Mouse (Mus musculus) midbrain, embryonic 11.5 days (tissue): ENCODE measurements around the gene Large1. TPM values are rescaled to one million over a fixed set of nuclear protein-coding genes. Genes with fewer than 3 reads are reported as not detected.

ENCODE experiments used
- ATAC-seq: fragments of 200-750 bp; cut with Nextera tagmentation; 2 replicates; pipeline ENCODE4 v1.8.0; 2017; ENCODE audit warnings: moderate TSS enrichment, moderate library complexity; ENCODE audit not compliant: low FRiP score
- DNase-seq: peaks from one replicate; pipeline ENCODE4 v3.0.0; 2015; ENCODE audit warnings: low spot score; ENCODE audit errors: missing footprints
- H3K27ac ChIP-seq: fragments of 300-500 bp; sonication (generic); 2 replicates; pipeline ENCODE4 v1.5.1; 2014; ENCODE audit warnings: low read depth, low read length
- H3K27me3 ChIP-seq: fragments of 300-500 bp; sonication (generic); 2 replicates; pipeline ENCODE4 v1.6.1; 2014; ENCODE audit warnings: mild to moderate bottlenecking, low read length, moderate library complexity, mixed read lengths; ENCODE audit not compliant: control insufficient read depth, insufficient read depth
- H3K36me3 ChIP-seq: fragments of 300-500 bp; sonication (generic); 2 replicates; pipeline ENCODE4 v1.6.1; 2014; ENCODE audit warnings: mild to moderate bottlenecking, low read length, moderate library complexity, mixed read lengths; ENCODE audit not compliant: control insufficient read depth, insufficient read depth
- H3K4me1 ChIP-seq: fragments of 300-500 bp; sonication (generic); 2 replicates; pipeline ENCODE4 v1.6.1; 2014; ENCODE audit warnings: low read length; ENCODE audit not compliant: control insufficient read depth, insufficient read depth
- H3K4me2 ChIP-seq: fragments of 300-500 bp; sonication (generic); 2 replicates; pipeline ENCODE4 v1.6.1; 2014; ENCODE audit warnings: mild to moderate bottlenecking, moderate library complexity
- H3K4me3 ChIP-seq: fragments of 300-500 bp; sonication (generic); 2 replicates; pipeline ENCODE4 v1.5.1; 2014; ENCODE audit warnings: low read depth, low read length
- H3K9ac ChIP-seq: fragments of 300-500 bp; sonication (generic); 2 replicates; pipeline ENCODE4 v1.6.1; 2014; ENCODE audit warnings: low read length
- H3K9me3 ChIP-seq: fragments of 300-500 bp; sonication (generic); 2 replicates; pipeline ENCODE4 v1.6.1; 2016; ENCODE audit warnings: low read length; ENCODE audit not compliant: control insufficient read depth
- WGBS: fragments of 180-500 bp; shearing (Covaris S2); extraction: QIAGEN DNeasy Blood & Tissue Kit; methylation state at CpG from one replicate; pipeline ENCODE4 v1.1.7; 2014; 5-methylcytosine and 5-hydroxymethylcytosine counted together
- polyA plus RNA-seq: library from polyadenylated mRNA; unstranded; fragments of >200 nt; fragmentation: Nextera tagmentation; extraction: Ambion mirVana; gene quantifications from 2 replicates; pipeline ENCODE4 v1.2.1, GENCODE M21; 2014

Large1 gene
- polyA plus RNA-seq, 1 experiment from 2014 or later: 8.4 TPM

- WGBS: 92% methylated on average over 2 of the region's 2 CpGs
- Histone ChIP-seq H3K4me1 (no peaks in the 10 kb centered on the region), H3K4me3 (no peak overlapping the region), H3K9me3 (no peaks in the 10 kb centered on the region), H3K27me3 (no peaks in the 10 kb centered on the region), H3K4me2 (no peak overlapping the region), H3K27ac (no peak overlapping the region), H3K9ac (no peak overlapping the region), H3K36me3 (no peaks in the 10 kb centered on the region)
- ATAC-seq (no peak), DNase-seq (no peak)
Observed at GRCm38 (mm10) chr8:72873411-72873810, 479.9 kb downstream of the Large1 start.

GRCm38 (mm10) chr8:72846881-72847280 lies 506.5 kb downstream of the Large1 start:
- H3K4me2 ChIP-seq: no peak overlapping the region
- H3K9ac ChIP-seq: no peak overlapping the region
- H3K4me3 ChIP-seq: no peak overlapping the region
- 0 out of 2 replicates have a peak, but pooled peaks cover 3% of the 10 kb centered on the region for H3K36me3 ChIP-seq
- DNase-seq (no peak), ATAC-seq (no peak)
- H3K4me1 ChIP-seq: no peaks in the 10 kb centered on the region
- no peak overlapping the region for H3K27ac ChIP-seq
- no peaks in the 10 kb centered on the region for H3K9me3 ChIP-seq
- no peaks in the 10 kb centered on the region for H3K27me3 ChIP-seq

- no peak overlapping the region for H3K4me2 ChIP-seq
- no peaks in the 10 kb centered on the region for H3K27me3 ChIP-seq
- no peaks in the 10 kb centered on the region for H3K9me3 ChIP-seq
- H3K27ac ChIP-seq: no peak overlapping the region
- no peak overlapping the region for H3K9ac ChIP-seq
- H3K4me1 ChIP-seq: no peaks in the 10 kb centered on the region
- DNase-seq (no peak), ATAC-seq (no peak)
- no peaks in the 10 kb centered on the region for H3K36me3 ChIP-seq
- WGBS: 82% methylated on average over 4 of the region's 4 CpGs
- no peak overlapping the region for H3K4me3 ChIP-seq
Observed at GRCm38 (mm10) chr8:72835863-72836262, 517.5 kb downstream of the Large1 start.

- Histone ChIP-seq H3K9ac (no peak overlapping the region), H3K27me3 (no peaks in the 10 kb centered on the region), H3K27ac (no peak overlapping the region), H3K4me1 (no peaks in the 10 kb centered on the region), H3K36me3 (no peaks in the 10 kb centered on the region), H3K4me3 (no peak overlapping the region), H3K9me3 (no peaks in the 10 kb centered on the region), H3K4me2 (no peak overlapping the region)
- no peak for ATAC-seq
- no peak for DNase-seq
- WGBS: 75% methylated on average over 2 of the region's 2 CpGs
Observed at GRCm38 (mm10) chr8:72833112-72833511, 520.2 kb downstream of the Large1 start.

- DNase-seq (no peak), ATAC-seq (no peak)
- Histone ChIP-seq H3K4me1 (no peaks in the 10 kb centered on the region), H3K9me3 (no peaks in the 10 kb centered on the region), H3K4me3 (no peak overlapping the region), H3K27ac (no peak overlapping the region), H3K9ac (no peak overlapping the region), H3K4me2 (no peak overlapping the region), H3K36me3 (no peaks in the 10 kb centered on the region), H3K27me3 (no peaks in the 10 kb centered on the region)
- 88% methylated on average over 1 of the region's 1 CpGs for WGBS
Observed at GRCm38 (mm10) chr8:72832371-72832770, 521.0 kb downstream of the Large1 start.

GRCm38 (mm10) chr8:72817655-72818349 lies 535.5 kb downstream of the Large1 start:
- Histone ChIP-seq H3K27ac (no peak overlapping the region), H3K4me3 (no peak overlapping the region), H3K27me3 (no peaks in the 10 kb centered on the region), H3K4me1 (no peaks in the 10 kb centered on the region), H3K4me2 (no peak overlapping the region), H3K36me3 (no peaks in the 10 kb centered on the region; the same call in 1 of the 2 replicates), H3K9ac (no peak overlapping the region), H3K9me3 (no peaks in the 10 kb centered on the region)
- 90% methylated on average over 5 of the region's 5 CpGs for WGBS
- DNase-seq (no peak), ATAC-seq (no peak)

GRCm38 (mm10) chr8:72816679-72817078 lies 536.7 kb downstream of the Large1 start:
- no peak for ATAC-seq

GRCm38 (mm10) chr8:72815681-72816080 lies 537.7 kb downstream of the Large1 start:
- ATAC-seq (no peak), DNase-seq (no peak)
- 85% methylated on average over 7 of the region's 7 CpGs for WGBS
- Histone ChIP-seq H3K9ac (no peak overlapping the region), H3K27me3 (no peaks in the 10 kb centered on the region), H3K36me3 (no peaks in the 10 kb centered on the region; the same call in 1 of the 2 replicates), H3K4me3 (no peak overlapping the region), H3K4me2 (no peak overlapping the region), H3K9me3 (no peaks in the 10 kb centered on the region), H3K27ac (no peak overlapping the region), H3K4me1 (no peaks in the 10 kb centered on the region)

More at GRCm38 (mm10) chr8:72816679-72817078, 536.7 kb downstream of the Large1 start:
- Histone ChIP-seq H3K4me2 (no peak overlapping the region), H3K4me3 (no peak overlapping the region), H3K9ac (no peak overlapping the region), H3K9me3 (no peaks in the 10 kb centered on the region), H3K36me3 (no peaks in the 10 kb centered on the region; the same call in 1 of the 2 replicates), H3K4me1 (no peaks in the 10 kb centered on the region), H3K27ac (no peak overlapping the region), H3K27me3 (no peaks in the 10 kb centered on the region)
- no peak for DNase-seq

GRCm38 (mm10) chr8:72812690-72813089 lies 540.6 kb downstream of the Large1 start:
- no peaks in the 10 kb centered on the region; the same call in 1 of the 2 replicates for H3K36me3 ChIP-seq
- 91% methylated on average over 3 of the region's 3 CpGs for WGBS
- ATAC-seq (no peak), DNase-seq (no peak)
- H3K27me3 ChIP-seq: no peaks in the 10 kb centered on the region
- H3K27ac ChIP-seq: no peak overlapping the region
- H3K4me3 ChIP-seq: no peak overlapping the region
- no peaks in the 10 kb centered on the region for H3K9me3 ChIP-seq
- H3K4me2 ChIP-seq: no peak overlapping the region
- H3K9ac ChIP-seq: no peak overlapping the region
- H3K4me1 ChIP-seq: no peaks in the 10 kb centered on the region
